Mouse (Mus musculus) olfactory bulb, adult 2 months (tissue): ENCODE measurements around the gene Olfr866. TPM values are rescaled to one million over a fixed set of nuclear protein-coding genes. Genes with fewer than 3 reads are reported as not detected.

Source experiments
- H3K27ac ChIP-seq: fragments of 200-500 bp; 2 replicates; pipeline ENCODE4 v1.5.1; 2012; ENCODE audit warnings: low read depth, low read length; ENCODE audit not compliant: insufficient read depth
- H3K4me1 ChIP-seq: fragments of 200-500 bp; 2 replicates; pipeline ENCODE4 v1.6.1; 2012; ENCODE audit warnings: low read length; ENCODE audit not compliant: control insufficient read depth, insufficient read depth
- H3K4me3 ChIP-seq: fragments of 200-500 bp; 2 replicates; pipeline ENCODE4 v1.5.1; 2012; ENCODE audit warnings: mild to moderate bottlenecking, low read depth, low read length, moderate library complexity; ENCODE audit not compliant: insufficient read depth
- CTCF ChIP-seq: fragments of 200-500 bp; IDR thresholded peaks from 2 replicates; pipeline ENCODE4 v1.5.1; 2012; ENCODE audit warnings: low read depth, mild to moderate bottlenecking, low read length, moderate library complexity; ENCODE audit not compliant: insufficient read depth
- POLR2A ChIP-seq: fragments of 200-500 bp; IDR thresholded peaks from 2 replicates; pipeline ENCODE4 v1.6.1; 2012; ENCODE audit warnings: mild to moderate bottlenecking, low read depth, low read length, moderate library complexity; ENCODE audit not compliant: insufficient read depth
- whole genome bisulfite sequencing: fragments of 180-500 bp; shearing (Covaris S2); methylation state at CpG from one replicate; pipeline ENCODE4 v1.1.7; 2018; 5-methylcytosine and 5-hydroxymethylcytosine counted together
- polyA plus RNA-seq: library from polyadenylated mRNA; stranded (reverse); fragments of >200 nt; gene quantifications from 2 replicates; pipeline ENCODE4 v1.2.4, GENCODE M21; 2012; ENCODE audit warnings: low replicate concordance; ENCODE audit not compliant: missing spikeins, insufficient read depth, insufficient read length

The Olfr866 gene
- not detected in 2 replicates for polyA plus RNA-seq

DNA sequence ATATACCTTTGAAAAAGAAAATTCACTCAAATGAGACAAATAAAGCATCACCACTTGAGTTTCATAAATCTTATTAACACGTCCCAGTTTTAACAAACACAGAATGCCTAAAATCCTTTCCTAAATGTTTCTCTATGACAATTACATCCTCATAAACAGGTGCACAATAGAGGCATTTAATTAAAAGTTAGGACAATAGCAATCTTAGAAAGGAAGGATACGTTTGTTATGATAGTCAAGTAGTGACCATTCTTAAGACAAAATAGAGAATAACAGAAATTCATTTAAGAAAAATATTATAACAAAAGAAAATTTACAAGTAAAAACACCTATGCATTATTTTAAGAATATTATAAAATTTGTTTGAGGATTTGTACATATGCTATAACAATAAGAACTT lies at the start of gene Olfr866:
TSS of gene Olfr866 (minus strand) at position 101 of the 400 bp plus-strand sequence.
- Histone ChIP-seq H3K4me3 (no peak within 1 kb of the TSS), H3K4me1 (no peaks in the 10 kb centered on the region), H3K27ac (no peak within 1 kb of the TSS)
- no peak for TF ChIP-seq POLR2A
- no peak for TF ChIP-seq CTCF
- WGBS: 79% methylated on average over 2 of the region's 2 CpGs

DNA sequence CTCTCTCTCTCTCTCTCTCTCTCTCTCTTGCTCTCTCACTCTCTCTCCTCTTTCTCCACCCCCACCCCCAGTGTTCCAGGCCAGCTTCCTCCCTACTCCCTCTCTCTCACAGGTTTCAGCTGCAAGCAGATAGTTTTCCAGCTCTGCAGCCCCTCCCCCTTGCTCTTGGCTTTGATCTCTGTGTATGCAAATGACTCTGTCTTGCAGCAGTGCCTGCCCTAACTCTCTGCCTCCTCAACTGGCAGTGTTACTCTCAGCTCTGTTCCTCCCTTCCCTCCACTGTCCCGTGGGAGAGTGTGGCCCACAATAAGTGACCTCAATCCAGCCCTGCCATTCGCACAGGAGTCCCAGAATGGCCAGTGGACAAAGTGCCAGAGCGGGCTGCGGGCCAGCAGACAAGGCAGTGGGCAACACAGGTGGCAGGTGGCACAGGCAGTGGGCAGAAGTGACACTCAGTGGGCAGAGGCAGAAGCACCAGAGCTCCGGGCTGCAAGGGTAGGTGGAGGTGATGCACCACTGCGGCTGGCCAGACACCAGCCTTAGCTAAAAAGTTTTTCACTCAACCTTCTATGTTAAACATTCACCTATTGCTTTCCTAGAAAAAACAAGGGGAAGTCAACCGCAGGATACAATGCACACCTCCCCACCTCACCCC lies 45.8 kb upstream of the Olfr866 start:
- Histone ChIP-seq H3K27ac (no peak overlapping the region), H3K4me3 (no peak overlapping the region), H3K4me1 (no peaks in the 10 kb centered on the region)
- 71% methylated on average over 7 of the region's 7 CpGs for WGBS
- TF ChIP-seq POLR2A (no peak), CTCF (no peak)

DNA sequence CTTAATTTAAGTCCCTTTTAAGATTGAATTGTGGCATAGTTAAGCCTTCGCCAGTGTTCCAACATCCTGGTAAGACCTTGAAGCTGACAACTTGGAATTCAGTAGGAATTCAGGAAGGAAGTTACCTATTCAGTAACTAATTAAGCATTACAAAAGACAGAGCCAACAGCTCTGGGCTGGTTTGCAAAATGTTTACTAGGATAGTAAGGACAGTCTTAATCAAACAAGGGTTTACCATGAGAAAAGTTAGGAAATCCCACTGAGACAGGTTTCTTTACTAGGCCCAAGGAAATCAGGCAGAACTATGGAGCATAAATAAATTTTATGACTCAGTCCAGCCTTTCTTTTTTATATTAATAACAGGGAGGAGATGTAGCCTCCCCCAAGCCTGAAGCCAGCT lies 43.5 kb upstream of the Olfr866 start:
- no peaks in the 10 kb centered on the region for H3K4me1 ChIP-seq
- no peak for TF ChIP-seq CTCF
- TF ChIP-seq POLR2A: no peak
- no peak overlapping the region for H3K27ac ChIP-seq
- WGBS: 94% methylated on average over 1 of the region's 1 CpGs
- no peak overlapping the region for H3K4me3 ChIP-seq

DNA sequence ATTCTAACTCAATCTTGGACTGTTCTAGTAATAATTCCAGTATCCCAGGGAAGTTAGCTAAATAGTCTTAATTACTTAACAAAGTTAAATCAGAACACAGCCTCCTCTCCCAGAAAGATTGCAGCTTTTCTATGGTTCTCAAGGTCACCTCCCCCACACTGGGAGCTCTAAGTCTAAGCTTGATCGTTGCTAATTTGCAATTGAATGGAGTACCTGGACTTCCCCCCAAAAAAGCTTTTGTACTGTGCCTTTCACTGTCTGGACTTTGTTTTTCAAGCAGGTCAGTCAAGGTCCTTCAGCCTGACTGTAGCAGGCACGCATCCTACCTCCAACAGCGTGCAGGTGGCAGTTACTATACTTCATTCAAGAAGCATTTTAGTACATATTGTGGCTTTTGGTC lies 42.4 kb upstream of the Olfr866 start:
- Histone ChIP-seq H3K27ac (no peak overlapping the region), H3K4me1 (no peaks in the 10 kb centered on the region), H3K4me3 (no peak overlapping the region)
- 65% methylated on average over 3 of the region's 3 CpGs for WGBS
- TF ChIP-seq CTCF (no peak), POLR2A (no peak)

DNA sequence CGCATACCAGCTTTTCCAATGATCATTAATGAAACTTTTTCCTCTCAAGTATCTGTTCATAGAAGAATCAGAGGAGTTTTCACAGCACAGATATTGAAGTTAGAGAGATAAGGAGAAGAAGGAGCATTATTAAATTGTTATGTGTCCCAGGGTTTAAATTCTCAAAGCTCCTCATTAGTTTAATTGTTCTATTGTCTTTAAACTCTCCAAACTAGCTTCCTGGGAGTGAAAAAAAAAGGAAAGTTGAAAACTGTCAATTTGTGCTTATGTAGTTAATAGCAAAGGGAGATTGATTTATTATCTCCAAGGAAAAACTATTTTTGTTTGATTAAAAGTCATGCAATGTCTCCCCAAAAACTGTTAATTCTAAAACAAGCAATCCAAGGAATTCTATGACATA lies 29.6 kb upstream of the Olfr866 start, which contains the start of gene Olfr867:
TSS of gene Olfr867 (minus strand) at position 101 of the 400 bp plus-strand sequence.
- H3K27ac ChIP-seq: no peak within 1 kb of the TSS
- no peak within 1 kb of the TSS for H3K4me3 ChIP-seq
- TF ChIP-seq POLR2A (no peak), CTCF (no peak)
- H3K4me1 ChIP-seq: no peaks in the 10 kb centered on the region
- WGBS: 63% methylated on average over 1 of the region's 1 CpGs

DNA sequence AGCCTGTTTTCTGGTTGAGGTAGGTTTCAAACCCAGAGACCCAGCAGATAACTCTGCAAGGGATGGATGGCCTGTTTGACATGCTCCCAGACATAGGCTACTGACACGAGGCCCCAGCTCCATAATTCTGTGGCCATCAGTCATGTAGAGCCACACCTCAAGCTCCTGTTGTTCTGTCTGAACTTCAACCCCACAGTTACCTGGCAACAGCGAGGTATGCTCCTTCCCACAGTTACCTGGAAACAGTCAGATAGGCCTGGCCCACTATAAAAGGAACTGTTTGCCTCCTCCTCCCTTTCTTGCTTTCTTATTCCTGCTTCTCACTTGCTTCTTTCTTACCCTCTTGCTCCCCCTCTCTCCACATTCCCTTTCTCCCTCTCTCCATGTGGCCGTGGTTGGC lies 20.1 kb upstream of the Olfr866 start:
- 65% methylated on average over 3 of the region's 3 CpGs for WGBS
- TF ChIP-seq CTCF (no peak), POLR2A (no peak)
- Histone ChIP-seq H3K27ac (no peak overlapping the region), H3K4me3 (no peak overlapping the region), H3K4me1 (no peaks in the 10 kb centered on the region)

Other genes with a start within 250 kb of the Olfr866 start
- gene Olfr58, start 247.8 kb downstream of the Olfr866 start, polyA plus RNA-seq: not detected in 2 replicates
- gene Olfr859, start 223.1 kb downstream of the Olfr866 start, polyA plus RNA-seq: not detected in 2 replicates
- not detected in 2 replicates for gene Olfr860, start 178.3 kb downstream of the Olfr866 start, polyA plus RNA-seq
- not detected in 2 replicates for gene Olfr862, start 140.0 kb downstream of the Olfr866 start, polyA plus RNA-seq
- gene Olfr77, start 111.2 kb downstream of the Olfr866 start, polyA plus RNA-seq: not detected in 2 replicates
- not detected in 2 replicates for gene Olfr867, start 29.5 kb upstream of the Olfr866 start, polyA plus RNA-seq
- gene Olfr868, start 70.6 kb upstream of the Olfr866 start, polyA plus RNA-seq: not detected in 2 replicates
- gene Olfr869, start 101.0 kb upstream of the Olfr866 start, polyA plus RNA-seq: not detected in 2 replicates
- gene Olfr870, start 146.0 kb upstream of the Olfr866 start, polyA plus RNA-seq: not detected in 2 replicates
- not detected in 2 replicates for gene Olfr871, start 184.2 kb upstream of the Olfr866 start, polyA plus RNA-seq
- gene Olfr872, start 209.1 kb upstream of the Olfr866 start, polyA plus RNA-seq: not detected in 2 replicates